Mouse (Mus musculus) E14TG2a.4 (cell line): ENCODE results near the gene Rps15a.

ENCODE experiments used
- H3K27me3 ChIP-seq: 2 replicates; pipeline ENCODE4 v1.6.1; 2014; ENCODE audit warnings: low read length, control low read depth; ENCODE audit not compliant: insufficient read depth
- H3K36me3 ChIP-seq: 2 replicates; pipeline ENCODE4 v1.6.1; 2014; ENCODE audit warnings: low read length, control low read depth; ENCODE audit not compliant: insufficient read depth
- H3K4me1 ChIP-seq: replicated peaks from 2 replicates; pipeline ENCODE4 v1.6.1; 2014; ENCODE audit warnings: low read depth, low read length, control low read depth
- H3K4me3 ChIP-seq: replicated peaks from 2 replicates; pipeline ENCODE4 v1.5.1; 2014; ENCODE audit warnings: mild to moderate bottlenecking, low read length
- H3K9me3 ChIP-seq: 2 replicates; pipeline ENCODE4 v1.6.1; 2014; ENCODE audit warnings: low read length, control low read depth
- CTCF ChIP-seq: conservative IDR thresholded peaks from 2 replicates; pipeline ENCODE4 v1.5.1; 2014; ENCODE audit warnings: low read length
- NANOG ChIP-seq: IDR thresholded peaks from 2 replicates; pipeline ENCODE4 v1.6.1; 2014; ENCODE audit warnings: borderline replicate concordance, low read length, mixed read lengths
- POU5F1 ChIP-seq: IDR thresholded peaks from 2 replicates; pipeline ENCODE4 v1.6.1; 2014; ENCODE audit warnings: low read length, borderline replicate concordance

Gene Rps15a

DNA sequence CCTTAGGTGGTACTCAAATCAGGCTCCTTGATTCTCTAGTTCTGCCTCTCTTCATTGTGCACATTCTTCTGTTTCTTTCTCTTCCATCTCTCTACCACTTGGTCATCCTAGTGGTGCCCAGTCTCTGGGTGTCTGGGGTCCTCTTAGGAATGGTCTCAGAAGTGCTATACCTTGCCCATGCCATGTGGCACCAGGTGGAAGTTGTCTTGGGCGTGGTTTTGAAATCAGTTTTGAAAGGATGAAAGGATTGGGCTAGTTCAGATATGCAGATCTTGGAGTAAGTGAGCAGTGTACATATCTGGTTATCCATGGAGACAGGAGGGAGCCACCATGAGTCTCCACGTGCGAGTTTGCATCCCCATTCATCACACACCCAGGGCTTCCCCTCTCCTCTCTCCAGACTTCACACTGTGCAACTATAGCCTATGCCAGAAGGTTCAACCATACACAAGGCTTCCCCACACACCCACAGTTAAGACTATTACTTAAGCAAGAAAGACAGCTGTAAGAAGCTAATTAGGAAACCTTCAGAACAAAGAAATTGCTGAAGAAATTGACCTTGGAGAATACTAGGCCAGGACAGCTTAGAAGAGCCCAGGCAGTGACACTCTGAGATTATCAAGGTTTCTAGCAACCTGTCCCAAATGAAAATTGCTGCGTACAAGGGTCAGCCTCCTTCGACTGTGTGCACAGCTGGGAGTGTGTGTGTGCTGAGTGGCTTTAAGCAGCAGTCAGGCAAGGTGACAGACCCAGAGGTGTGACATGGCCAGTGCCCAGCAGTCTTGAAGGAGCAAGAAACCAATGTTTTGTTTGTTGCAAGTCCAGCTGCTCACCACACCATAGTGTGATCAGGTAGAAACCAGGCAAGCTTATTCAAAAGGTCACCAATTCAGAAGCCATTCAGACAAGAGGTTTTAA, 12.3 kb downstream of the Rps15a start:
- Histone ChIP-seq H3K27me3 (no peaks in the 10 kb centered on the region), H3K36me3 (peaks cover 55% of the 10 kb centered on the region), H3K4me1 (peaks cover 63% of the 10 kb centered on the region), H3K4me3 (no peak overlapping the region), H3K9me3 (peaks cover 2% of the 10 kb centered on the region; the same call in 1 of the 2 replicates)
- TF ChIP-seq POU5F1 (no peak), CTCF (no peak), NANOG (no peak)

DNA sequence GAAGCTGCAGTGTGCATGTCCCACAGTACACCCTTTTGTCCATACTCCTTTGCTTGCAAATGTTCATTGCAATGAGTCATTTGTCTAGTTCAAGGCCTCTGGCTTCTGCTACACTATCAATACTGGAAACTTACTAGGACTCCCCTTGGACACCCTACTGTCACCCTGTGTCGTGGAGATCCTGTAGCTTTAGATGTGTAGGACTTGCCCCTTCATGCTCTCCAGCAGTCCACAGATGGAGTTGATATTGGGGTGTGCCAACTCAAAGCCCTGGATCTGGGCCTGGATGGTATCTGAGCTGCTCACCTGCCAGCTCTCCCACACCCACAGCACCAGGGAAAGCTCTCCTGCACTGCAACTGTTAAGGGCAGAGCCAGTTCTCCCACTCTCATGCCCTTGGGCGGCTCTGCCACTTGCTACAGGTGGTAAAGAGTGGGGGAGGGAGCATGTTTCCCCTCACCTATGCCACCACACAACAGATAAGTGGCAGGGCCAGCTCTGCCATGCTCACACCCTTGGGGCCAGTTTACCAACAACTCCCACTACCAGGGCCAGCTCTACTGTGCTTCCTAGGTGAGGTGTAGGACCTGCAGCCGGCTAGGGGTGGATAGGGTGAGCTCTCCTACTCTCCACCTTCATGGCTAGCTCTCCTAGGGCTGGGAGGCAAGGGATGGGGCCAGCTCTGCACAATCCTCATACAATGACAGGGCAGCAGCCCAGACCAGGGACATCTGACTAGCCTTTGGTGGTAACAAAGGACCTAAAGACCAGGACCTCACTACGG, 13.1 kb downstream of the Rps15a start:
- Histone ChIP-seq H3K9me3 (no peaks in the 10 kb centered on the region), H3K4me3 (no peak overlapping the region)
- TF ChIP-seq POU5F1 (no peak), CTCF (no peak), NANOG (no peak)

DNA sequence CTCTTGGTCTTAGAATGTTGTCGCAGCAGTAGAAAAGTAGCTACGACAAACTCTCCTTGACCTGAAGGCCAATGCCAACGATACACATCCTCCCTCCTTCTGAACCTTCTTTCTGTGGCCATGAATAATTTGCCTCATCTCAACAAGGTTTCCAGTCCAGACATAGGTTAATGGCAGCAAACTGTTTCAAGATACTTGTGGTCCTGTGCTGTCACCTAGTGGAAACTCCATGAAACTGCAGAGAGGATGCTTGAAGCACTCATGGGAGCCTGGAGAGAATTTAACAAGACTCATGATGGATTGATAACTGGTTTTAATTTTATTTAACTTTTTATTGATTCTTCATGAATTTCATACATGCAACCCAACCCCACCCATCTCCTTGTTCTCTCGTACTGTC, 13.8 kb downstream of the Rps15a start:
- Histone ChIP-seq H3K9me3 (no peaks in the 10 kb centered on the region), H3K4me3 (no peak overlapping the region), H3K27me3 (no peaks in the 10 kb centered on the region), H3K36me3 (peaks cover 40% of the 10 kb centered on the region), H3K4me1 (peaks cover 56% of the 10 kb centered on the region)
- TF ChIP-seq POU5F1 (no peak), NANOG (no peak), CTCF (peak; percentile 96)

More for the DNA sequence above, 13.1 kb downstream of the Rps15a start:
- Histone ChIP-seq H3K27me3 (no peaks in the 10 kb centered on the region), H3K36me3 (peaks cover 46% of the 10 kb centered on the region), H3K4me1 (peaks cover 58% of the 10 kb centered on the region)

DNA sequence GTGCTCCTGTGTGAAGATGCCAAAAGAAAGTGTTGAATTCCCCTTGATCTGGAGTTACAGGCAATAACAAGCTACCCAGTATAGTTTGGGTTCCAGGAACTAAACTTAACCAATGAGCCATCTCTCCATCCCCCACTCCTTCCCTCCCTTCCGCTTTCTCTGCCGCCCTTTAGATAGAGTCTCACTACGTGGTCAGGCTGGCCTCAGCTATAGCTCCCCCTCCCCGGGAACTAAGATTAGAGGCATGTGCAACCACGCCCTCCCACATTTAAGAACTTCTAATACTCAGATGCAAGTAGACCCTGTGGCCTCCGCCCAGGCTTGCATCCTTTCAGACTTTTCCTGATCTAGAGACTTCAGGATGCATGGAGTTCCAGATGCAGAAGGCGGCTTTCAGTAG, 18.4 kb downstream of the Rps15a start:
- Histone ChIP-seq H3K36me3 (no peaks in the 10 kb centered on the region), H3K9me3 (no peaks in the 10 kb centered on the region), H3K4me3 (no peak overlapping the region), H3K27me3 (peaks cover 2% of the 10 kb centered on the region; the same call in 1 of the 2 replicates), H3K4me1 (peaks cover 14% of the 10 kb centered on the region)
- no peak for TF ChIP-seq CTCF
- no peak for TF ChIP-seq POU5F1
- TF ChIP-seq NANOG, result no peak

DNA sequence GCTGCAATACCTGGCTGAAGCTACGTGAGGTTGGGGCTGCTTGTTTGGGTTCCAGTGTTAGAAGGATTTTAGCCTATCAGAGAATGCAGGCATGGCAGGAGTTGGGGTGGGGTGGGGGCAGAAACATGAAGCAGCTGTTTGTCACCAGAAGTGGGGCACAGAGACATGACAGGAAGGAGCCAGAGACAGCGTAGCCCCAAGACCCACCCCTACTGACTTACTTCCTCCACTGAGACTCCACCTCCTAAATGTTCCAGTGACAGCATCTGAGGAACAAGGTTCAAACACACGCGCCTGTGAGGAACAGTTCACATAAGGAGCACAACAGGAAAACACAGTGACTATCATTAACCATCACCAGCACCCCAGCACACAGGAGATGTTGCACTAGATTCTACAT, 36.0 kb downstream of the Rps15a start:
- Histone ChIP-seq H3K4me1 (no peaks in the 10 kb centered on the region), H3K4me3 (no peak overlapping the region), H3K36me3 (no peaks in the 10 kb centered on the region), H3K27me3 (no peaks in the 10 kb centered on the region), H3K9me3 (no peaks in the 10 kb centered on the region)
- TF ChIP-seq CTCF (no peak), NANOG (no peak), POU5F1 (no peak)

DNA sequence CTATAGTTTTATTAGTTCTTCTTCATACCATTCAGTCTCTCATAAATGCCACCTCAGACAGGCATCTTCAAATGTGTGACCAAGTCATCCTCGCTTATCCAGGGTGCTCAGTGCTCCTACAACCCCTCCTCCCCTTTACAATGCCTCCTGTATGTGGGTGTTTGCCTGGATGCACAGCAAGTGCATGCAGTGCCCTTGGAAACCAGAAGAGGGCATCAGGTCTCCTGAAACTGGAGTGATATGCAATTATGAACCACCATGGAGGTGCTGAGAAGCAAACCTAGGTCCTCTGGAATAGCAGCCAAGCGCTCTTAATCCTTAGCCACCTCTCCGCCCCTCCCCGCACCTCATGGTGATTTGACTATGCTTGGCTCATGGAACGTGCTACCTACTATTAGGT, 36.9 kb downstream of the Rps15a start:
- Histone ChIP-seq H3K4me1 (no peaks in the 10 kb centered on the region), H3K9me3 (no peaks in the 10 kb centered on the region), H3K27me3 (no peaks in the 10 kb centered on the region), H3K4me3 (no peak overlapping the region), H3K36me3 (no peaks in the 10 kb centered on the region)
- TF ChIP-seq NANOG (no peak), POU5F1 (no peak), CTCF (peak; percentile 38)

DNA sequence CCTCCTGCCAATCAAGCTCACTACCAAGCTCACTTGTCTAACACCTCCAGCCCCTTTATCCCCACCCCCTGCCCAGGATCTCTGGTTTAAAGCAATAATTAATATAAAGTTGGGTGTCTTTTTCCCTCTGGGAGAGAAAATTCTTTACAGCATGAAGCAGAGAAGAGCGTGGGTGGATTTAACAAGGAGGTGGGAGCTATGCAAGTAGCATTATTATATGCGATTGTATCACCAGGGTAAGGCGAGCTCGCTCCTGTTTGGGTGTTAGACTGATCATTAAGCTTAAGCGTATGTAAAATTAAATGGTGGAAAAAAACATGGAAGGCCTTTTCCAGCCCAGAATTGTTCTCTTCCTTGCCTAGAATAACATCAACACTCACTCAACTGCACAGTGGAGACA, 48.7 kb downstream of the Rps15a start:
- no peak for TF ChIP-seq POU5F1
- no peak for TF ChIP-seq CTCF
- no peak for TF ChIP-seq NANOG
- Histone ChIP-seq H3K4me1 (no peaks in the 10 kb centered on the region), H3K36me3 (no peaks in the 10 kb centered on the region), H3K27me3 (no peaks in the 10 kb centered on the region), H3K4me3 (no peak overlapping the region), H3K9me3 (peaks cover 14% of the 10 kb centered on the region)

DNA sequence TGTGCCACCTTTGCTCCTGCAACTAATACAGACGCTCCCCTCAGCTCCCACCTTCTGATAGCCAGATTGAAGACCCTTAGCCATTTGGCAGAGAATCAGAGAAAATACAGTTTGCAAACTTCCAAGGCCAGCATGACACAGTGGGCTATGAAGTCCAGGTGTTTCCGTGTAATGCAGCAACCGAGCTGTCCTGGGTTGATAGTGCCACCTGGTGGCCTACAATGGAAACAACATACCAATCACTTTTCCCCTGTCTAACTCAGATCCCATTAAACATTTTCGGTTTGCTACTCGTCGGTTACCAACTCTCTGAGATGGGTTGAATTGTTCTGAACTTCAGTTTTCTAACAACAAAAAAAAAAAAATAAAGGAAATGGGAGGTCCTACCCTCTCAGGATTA, 59.7 kb downstream of the Rps15a start:
- H3K9me3 ChIP-seq, result peaks cover 13% of the 10 kb centered on the region; the same call in 1 of the 2 replicates
- H3K4me1 ChIP-seq, result no peaks in the 10 kb centered on the region
- no peak for TF ChIP-seq POU5F1
- TF ChIP-seq CTCF, result peak; percentile 52
- no peak overlapping the region for H3K4me3 ChIP-seq
- peaks cover under 1% of the 10 kb centered on the region; the same call in 1 of the 2 replicates for H3K27me3 ChIP-seq
- H3K36me3 ChIP-seq, result no peaks in the 10 kb centered on the region
